Mouse (Mus musculus) left cerebral cortex, adult 2 months (tissue): Measurements from ENCODE around the gene Tnfsfm13. TPM values are rescaled to one million over a fixed set of nuclear protein-coding genes. Genes with fewer than 3 reads are reported as not detected.

Source experiments
- DNase-seq, 2 experiments: peaks; one replicate each; pipeline ENCODE4 v3.0.0; 2021 to 2022; ENCODE audit warnings: low spot score in 2 of 2, mixed read lengths in 1 of 2; ENCODE audit errors: extremely low spot score in 1 of 2
- H3K27ac ChIP-seq: fragments of 200-600 bp; 2 replicates; pipeline ENCODE4 v1.8.1; 2022
- H3K4me3 ChIP-seq: fragments of 200-600 bp; 2 replicates; pipeline ENCODE4 v1.8.1; 2022
- CTCF ChIP-seq: fragments of 200-600 bp; IDR thresholded peaks from 2 replicates; pipeline ENCODE4 v1.8.1; 2022; ENCODE audit warnings: antibody characterized with exemption, mild to moderate bottlenecking, moderate library complexity
- intact Hi-C: fragments of 180-260 bp; cut with DNase I; formaldehyde crosslinking; loops from one replicate; pipeline ENCODE4 v1.15.1; 2025
- total RNA-seq, 2 experiments: library from RNA; stranded (reverse); gene quantifications; 2 replicates each; pipeline ENCODE4 v1.2.3; 2021

The Tnfsfm13 gene
- total RNA-seq, 2 experiments from 2014 or later: 1.4 to 1.9 TPM

DNA sequence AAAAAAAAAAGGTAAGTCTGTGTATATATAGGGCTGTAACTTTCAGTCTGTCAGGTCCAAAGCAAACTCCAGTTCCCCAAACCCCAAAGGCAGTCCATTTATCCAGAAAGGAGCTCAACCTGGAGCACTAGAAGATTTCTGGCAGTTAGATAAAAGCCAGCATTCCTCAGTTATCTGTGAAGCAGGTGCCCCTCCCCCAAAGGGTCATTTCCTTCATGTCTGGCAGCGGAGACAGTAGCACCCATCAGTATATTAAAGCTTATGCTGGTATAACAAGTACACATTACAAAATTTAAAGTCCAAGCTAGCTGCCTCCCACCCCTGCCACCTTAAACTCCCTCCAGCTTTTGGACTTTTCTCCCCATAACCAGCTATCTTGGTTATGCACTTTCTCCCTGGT is 3.7 kb upstream of the Tnfsfm13 start:
- TF ChIP-seq CTCF: no peak
- no peak overlapping the region for H3K4me3 ChIP-seq
- DNase-seq: no peak
- no peak overlapping the region for H3K27ac ChIP-seq
- intact Hi-C loops: no loop called here

DNA sequence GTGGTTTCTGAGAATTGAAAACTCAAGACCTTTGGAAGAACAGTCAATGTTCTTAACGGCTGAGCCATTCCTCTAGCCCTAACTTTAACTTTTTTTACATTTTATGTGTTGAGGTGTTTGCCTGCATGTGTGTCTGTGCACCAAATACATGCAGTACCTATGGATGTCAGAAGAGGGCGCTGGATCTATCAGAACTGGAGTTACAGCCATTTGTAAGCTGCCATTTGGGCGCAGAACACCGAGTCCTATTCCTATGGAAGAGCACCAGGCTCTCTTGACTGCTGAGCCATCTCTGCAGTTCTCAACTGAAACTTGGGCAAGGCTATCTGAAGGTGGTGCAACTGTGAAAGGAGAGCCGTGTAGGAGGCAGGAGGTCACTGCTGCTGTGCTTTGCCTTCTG is 2.7 kb upstream of the Tnfsfm13 start:
- no peak overlapping the region for H3K4me3 ChIP-seq
- DNase-seq: no peak
- intact Hi-C loops: no loop called here
- TF ChIP-seq CTCF: no peak; the same call in 1 of the 2 replicates
- H3K27ac ChIP-seq: no peak overlapping the region

DNA sequence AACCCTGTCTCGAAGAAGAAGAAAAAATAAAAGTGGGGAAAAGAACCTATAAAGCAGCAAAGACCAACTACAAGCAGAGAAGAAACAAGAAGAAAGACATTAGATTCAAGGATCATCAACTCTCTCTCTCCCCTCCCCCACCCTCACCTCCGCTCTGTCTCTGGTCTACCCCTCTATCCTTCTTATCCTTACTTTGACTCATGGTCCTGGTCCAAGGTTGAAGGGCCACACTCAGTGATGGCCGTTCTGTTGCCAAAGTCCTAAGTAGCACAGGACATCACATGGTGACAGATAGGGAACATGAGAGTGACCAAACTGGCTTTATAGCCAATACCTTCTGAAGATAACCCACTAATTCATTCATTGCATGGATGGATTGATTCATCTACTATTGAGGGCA is 1.5 kb upstream of the Tnfsfm13 start:
- DNase-seq: no peak
- intact Hi-C loops: no loop called here
- Histone ChIP-seq H3K27ac (no peak overlapping the region), H3K4me3 (no peak overlapping the region)
- TF ChIP-seq CTCF: no peak

DNA sequence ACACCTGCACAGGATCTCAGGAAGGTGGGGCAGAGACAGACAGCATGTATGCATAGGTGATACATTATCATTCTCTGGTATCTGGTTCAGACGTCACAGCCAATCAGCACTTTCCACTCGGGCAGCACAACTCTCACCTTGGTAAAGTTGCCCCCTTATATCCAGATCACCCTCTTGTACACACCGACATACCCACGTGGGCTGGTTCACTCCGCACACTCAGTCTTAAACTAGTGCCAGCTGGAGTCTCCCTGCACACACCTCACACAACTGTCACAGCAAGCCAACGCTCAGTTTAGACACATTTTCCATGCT is 895 bp downstream of the Tnfsfm13 start:
- DNase-seq: peak in 1 of 2 experiments; percentile 44
- no peak for TF ChIP-seq CTCF
- Histone ChIP-seq H3K4me3 (peak overlapping the region; percentile 60), H3K27ac (peak overlapping the region; percentile 82)
- intact Hi-C loops: no loop called here

DNA sequence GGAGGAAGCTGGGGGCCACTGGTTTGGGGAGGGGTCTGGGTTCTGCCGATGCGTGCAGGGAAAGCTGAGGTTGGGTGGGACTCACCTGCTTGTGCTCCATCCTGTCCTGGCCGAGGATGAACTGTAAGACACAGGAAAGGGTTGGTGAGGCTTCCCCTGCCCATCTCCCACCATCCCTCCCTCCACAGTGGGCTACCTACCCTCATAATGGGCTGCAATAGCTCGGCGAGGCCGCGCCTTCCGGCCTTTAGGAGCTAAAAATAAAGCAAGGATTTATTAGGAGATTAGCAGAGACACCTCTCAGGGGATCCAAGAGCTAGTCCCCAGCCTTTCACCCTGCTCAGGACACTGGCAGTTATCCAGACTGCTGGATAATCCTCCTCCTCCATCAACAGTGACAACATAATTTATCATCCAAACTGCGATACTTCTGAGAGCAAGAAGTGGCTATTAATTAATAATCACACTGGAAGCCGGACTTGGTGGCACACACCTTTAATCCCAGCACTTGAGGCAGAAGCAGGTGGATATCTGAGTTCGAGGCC is 2.4 kb downstream of the Tnfsfm13 start:
- intact Hi-C loops: no loop called here
- H3K4me3 ChIP-seq: no peak overlapping the region
- DNase-seq: no peak
- H3K27ac ChIP-seq: no peak overlapping the region
- TF ChIP-seq CTCF: no peak

DNA sequence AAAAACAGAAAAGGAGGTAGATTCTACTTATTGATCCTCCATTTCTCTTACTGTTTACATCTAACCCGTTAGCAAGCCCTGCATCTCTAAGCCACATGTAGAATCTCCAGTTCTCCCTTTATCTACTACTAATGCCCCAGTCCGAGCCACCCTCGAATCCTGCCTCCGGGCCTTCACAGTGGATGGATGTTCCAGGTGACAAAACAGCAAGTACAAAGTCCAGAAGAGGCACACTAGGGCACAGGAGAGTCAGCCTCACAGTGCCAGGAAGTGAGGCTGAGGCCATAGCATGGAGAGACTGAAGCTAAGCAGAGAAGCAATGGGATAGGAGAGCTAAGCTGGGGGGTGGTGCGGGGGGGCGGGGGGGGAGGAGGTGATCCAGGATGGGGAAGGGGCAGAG is 3.0 kb downstream of the Tnfsfm13 start:
- intact Hi-C loops: no loop called here
- Histone ChIP-seq H3K27ac (no peak overlapping the region), H3K4me3 (no peak overlapping the region)
- TF ChIP-seq CTCF: no peak
- no peak for DNase-seq

DNA sequence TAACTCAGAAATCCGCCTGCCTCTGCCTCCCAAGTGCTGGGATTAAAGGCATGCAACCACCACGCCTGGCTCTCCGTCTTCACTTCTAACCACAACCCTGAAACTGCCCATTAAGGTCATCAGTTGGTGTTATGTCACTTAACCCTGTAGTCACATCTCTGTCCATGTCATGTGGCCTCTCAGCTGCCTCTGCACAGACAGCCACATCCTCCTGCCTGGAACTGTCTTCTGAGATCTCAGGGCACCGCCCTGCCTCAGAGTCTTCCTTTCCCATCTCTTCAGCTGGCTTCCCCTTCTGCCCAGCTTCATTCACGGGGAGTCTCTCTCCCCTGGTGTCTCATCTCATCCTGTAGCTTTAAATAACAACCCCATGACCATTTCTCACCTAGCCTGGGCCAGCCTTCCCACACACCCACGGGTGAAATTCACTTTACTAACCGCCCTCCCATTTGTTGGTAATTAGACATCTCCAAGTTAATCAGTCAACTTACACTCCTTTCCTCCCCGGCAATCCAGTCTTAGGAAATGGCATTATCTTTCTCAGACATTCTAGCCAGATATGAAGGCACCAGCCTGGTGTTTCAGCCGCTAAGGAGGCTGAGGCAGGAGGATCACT is 3.6 kb downstream of the Tnfsfm13 start:
- intact Hi-C loops: no loop called here
- no peak for TF ChIP-seq CTCF
- Histone ChIP-seq H3K27ac (no peak overlapping the region), H3K4me3 (no peak overlapping the region)
- no peak for DNase-seq

DNA sequence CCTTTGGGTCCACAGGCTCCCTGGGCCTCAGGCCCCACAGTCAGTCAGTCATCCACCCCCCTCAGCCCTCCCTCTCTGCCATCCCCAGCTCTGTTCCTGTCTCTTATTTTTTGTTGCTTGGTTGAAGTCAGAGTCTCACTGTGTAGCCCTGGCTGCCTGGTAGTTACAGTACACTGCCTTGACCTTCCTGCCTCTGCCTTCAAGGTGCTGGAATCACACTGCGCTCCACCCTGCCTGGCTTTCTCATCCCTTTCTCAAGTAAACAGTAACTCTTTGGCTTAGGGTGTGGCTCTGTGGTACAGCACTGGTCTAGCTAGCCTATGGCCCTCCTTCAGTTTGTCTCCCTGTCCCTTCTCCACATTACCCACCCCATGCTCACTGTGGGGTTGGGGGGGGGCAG is 6.0 kb downstream of the Tnfsfm13 start:
- DNase-seq: no peak
- intact Hi-C loops: no loop called here
- Histone ChIP-seq H3K27ac (no peak overlapping the region), H3K4me3 (no peak overlapping the region)
- no peak for TF ChIP-seq CTCF

DNA sequence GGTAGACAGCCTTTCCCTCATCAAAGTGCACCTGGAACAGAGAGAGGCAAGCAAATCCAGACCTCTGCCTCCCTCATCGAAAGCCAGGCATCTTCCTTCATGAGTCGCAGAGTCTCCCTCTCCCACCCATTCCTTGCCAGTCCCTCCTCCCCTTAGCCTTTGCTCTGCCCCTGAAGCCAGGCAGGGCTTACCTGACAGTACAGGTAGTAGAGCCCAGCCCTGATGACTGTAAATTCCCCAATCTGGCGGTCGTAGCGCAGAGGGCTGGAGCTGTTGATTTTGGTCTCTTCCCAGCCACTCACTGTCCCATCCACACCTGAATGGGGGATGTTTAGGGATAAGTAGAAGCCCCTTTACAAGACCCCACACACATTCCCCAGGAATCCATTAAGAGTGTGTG is 8.8 kb downstream of the Tnfsfm13 start:
- no peak for TF ChIP-seq CTCF
- DNase-seq: no peak
- intact Hi-C loops: no loop called here
- Histone ChIP-seq H3K27ac (no peak overlapping the region; the same call in 1 of the 2 replicates), H3K4me3 (no peak overlapping the region)

DNA sequence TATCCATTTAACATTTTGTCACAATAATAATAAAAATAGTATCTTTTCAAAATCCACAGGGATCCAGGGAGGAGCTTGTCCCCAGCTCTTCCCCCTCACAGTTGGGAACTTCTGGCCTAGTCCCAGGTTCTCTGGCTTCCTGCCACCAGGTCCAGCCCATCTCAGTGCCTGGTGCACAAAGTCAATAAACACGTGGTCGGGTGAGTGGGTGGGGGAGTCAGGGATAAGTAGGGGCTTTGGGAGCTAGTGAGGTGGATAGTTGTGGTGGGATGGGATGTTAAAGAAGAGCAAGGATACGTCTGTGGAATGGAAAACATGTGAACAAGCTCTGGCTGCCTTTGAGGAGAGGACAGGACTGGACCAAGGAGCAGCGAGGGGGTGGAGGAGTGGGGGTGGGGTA is 9.5 kb downstream of the Tnfsfm13 start:
- Histone ChIP-seq H3K27ac (peak overlapping the region; percentile 88; the same call in 1 of the 2 replicates), H3K4me3 (no peak overlapping the region)
- DNase-seq: no peak
- no peak for TF ChIP-seq CTCF
- intact Hi-C loops: no loop called here

DNA sequence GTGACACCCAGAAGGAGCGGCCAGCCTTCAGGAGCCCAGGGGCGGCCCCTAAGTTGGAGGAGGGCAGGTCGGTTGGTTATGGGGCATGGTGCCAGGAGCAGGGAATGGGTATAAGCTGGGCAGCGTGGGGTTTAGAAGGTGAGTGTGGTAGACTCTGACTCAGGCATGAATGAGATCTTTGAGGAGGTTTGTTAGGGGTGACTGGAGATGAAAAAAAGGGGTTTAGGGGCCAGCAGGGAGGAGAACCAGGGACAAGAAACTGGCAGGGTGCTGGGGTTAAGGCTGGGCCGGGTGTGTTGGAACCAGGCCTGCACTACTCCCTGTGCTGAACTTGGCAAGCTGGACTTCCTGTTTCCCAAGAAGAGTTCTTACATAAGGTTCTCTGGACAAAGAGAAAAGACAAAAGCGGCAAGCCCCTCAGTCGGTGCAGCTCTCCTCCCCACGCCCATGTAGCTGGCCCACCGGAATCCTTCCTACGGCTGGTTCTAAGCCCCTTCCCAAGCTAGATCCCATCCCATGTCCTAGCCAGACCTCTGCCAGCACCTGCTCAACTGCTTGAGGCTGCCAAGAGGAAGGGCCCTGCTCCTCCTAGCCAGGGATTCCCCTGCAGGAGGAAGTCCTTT is 10.3 kb downstream of the Tnfsfm13 start, which contains the start of gene Tnfsf13:
TSS of gene Tnfsf13 (minus strand) at position 259 of the 623 bp plus-strand sequence.
- TF ChIP-seq CTCF: no peak
- DNase-seq: peak in 1 of 2 experiments; percentile 55
- intact Hi-C loops: no loop called here
- peak within 1 kb of the TSS; percentile 19; the same call in 1 of the 2 replicates for H3K4me3 ChIP-seq
- peak within 1 kb of the TSS; percentile 88 for H3K27ac ChIP-seq

DNA sequence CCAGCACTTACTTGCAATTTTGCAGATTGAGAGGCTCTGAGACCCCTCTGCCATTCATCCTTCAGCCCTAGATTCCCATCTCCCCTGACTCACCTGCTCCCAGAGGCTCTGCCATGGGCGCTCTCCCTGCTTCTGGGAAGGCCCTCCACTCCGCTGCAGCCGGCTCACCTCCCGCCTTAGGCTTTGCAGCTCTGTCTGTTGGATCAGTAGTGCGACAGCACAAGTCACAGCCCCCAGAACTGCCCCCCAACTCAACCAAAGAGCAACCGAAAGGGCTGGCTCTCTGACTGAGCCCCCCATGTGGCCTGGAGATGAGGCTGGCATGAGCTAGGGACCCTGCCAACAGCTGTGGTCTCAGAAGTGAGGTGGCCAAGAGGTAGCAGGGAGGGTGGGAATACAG is 11.0 kb downstream of the Tnfsfm13 start:
- Histone ChIP-seq H3K27ac (peak overlapping the region; percentile 88), H3K4me3 (no peak overlapping the region)
- intact Hi-C loops: loop anchor here (5.0 kb wide), 1 partner anchor 152 kb away; the partner anchor contains the start of genes Nlgn2 and Tmem256
- no peak for DNase-seq
- no peak for TF ChIP-seq CTCF
